Mouse (Mus musculus): ENCODE measurements around the gene Btbd19. TPM values are rescaled to one million over a fixed set of nuclear protein-coding genes. Genes with fewer than 3 reads are reported as not detected.
A peak's percentile ranks its signal among the peaks of the same experiment; 100 is the strongest.

The Btbd19 gene
- polyA plus RNA-seq, 1 experiment from 2014 or later = 4.9 TPM

GRCm38 (mm10) chr4:117104672-117105071 lies 20.9 kb downstream of the Btbd19 start:
- H3K9me3 ChIP-seq (replicated peaks; ENCODE audit: low read length) = no peaks in the 10 kb centered on the region
- H3K9ac ChIP-seq (ENCODE audit: low read depth, low read length) = no peak overlapping the region
- H3K36me3 ChIP-seq (ENCODE audit: insufficient read depth, low read length) = peaks cover 2% of the 10 kb centered on the region; the same call in 1 of the 2 replicates
- no peak for ATAC-seq (replicated peaks; ENCODE audit: low FRiP score, low read depth)
- DNase-seq (ENCODE audit: low spot score) = no peak
- H3K4me1 ChIP-seq (replicated peaks; ENCODE audit: insufficient read depth, low read length) = 0 out of 2 replicates have a peak, but pooled peaks cover 5% of the 10 kb centered on the region
- H3K27ac ChIP-seq = no peak overlapping the region
- no peaks in the 10 kb centered on the region for H3K27me3 ChIP-seq (ENCODE audit: insufficient read depth, low read length)
- WGBS = 68% methylated on average over 10 of the region's 10 CpGs
- no peak overlapping the region for H3K4me3 ChIP-seq (replicated peaks; ENCODE audit: low read depth, low read length)
- peak; percentile 19; the same call in 1 of the 2 replicates for TF ChIP-seq CTCF (IDR thresholded peaks at IDR 0.05; ENCODE audit: low read depth)
- H3K4me2 ChIP-seq (ENCODE audit: low read length) = no peak overlapping the region

GRCm38 (mm10) chr4:117101218-117101617 lies 24.3 kb downstream of the Btbd19 start:
- no peaks in the 10 kb centered on the region for H3K9me3 ChIP-seq (replicated peaks; ENCODE audit: low read length)
- H3K27ac ChIP-seq = 0 out of 2 replicates have a peak overlapping the region, but pooled peaks have one; percentile 2
- no peak overlapping the region for H3K4me3 ChIP-seq (replicated peaks; ENCODE audit: low read depth, low read length)
- no peak overlapping the region for H3K9ac ChIP-seq (ENCODE audit: low read depth, low read length)
- H3K27me3 ChIP-seq (ENCODE audit: insufficient read depth, low read length) = no peaks in the 10 kb centered on the region
- no peaks in the 10 kb centered on the region for H3K36me3 ChIP-seq (ENCODE audit: insufficient read depth, low read length)
- peak; percentile 67 for TF ChIP-seq CTCF (IDR thresholded peaks at IDR 0.05; ENCODE audit: low read depth)
- H3K4me2 ChIP-seq (ENCODE audit: low read length) = no peak overlapping the region
- ATAC-seq (replicated peaks; ENCODE audit: low FRiP score, low read depth) = no peak
- H3K4me1 ChIP-seq (replicated peaks; ENCODE audit: insufficient read depth, low read length) = 0 out of 2 replicates have a peak, but pooled peaks cover 5% of the 10 kb centered on the region
- WGBS = 45% methylated on average over 7 of the region's 7 CpGs
- peak; percentile 83 for DNase-seq (ENCODE audit: low spot score)

GRCm38 (mm10) chr4:117100036-117100435 lies 25.5 kb downstream of the Btbd19 start:
- H3K36me3 ChIP-seq (ENCODE audit: insufficient read depth, low read length) = no peaks in the 10 kb centered on the region
- 77% methylated on average over 4 of the region's 4 CpGs for WGBS
- H3K27ac ChIP-seq = no peak overlapping the region
- H3K9me3 ChIP-seq (replicated peaks; ENCODE audit: low read length) = no peaks in the 10 kb centered on the region
- no peaks in the 10 kb centered on the region for H3K27me3 ChIP-seq (ENCODE audit: insufficient read depth, low read length)
- no peak for TF ChIP-seq CTCF (IDR thresholded peaks at IDR 0.05; ENCODE audit: low read depth)
- DNase-seq (ENCODE audit: low spot score) (no peak), ATAC-seq (replicated peaks; ENCODE audit: low FRiP score, low read depth) (no peak)
- no peak overlapping the region for H3K4me3 ChIP-seq (replicated peaks; ENCODE audit: low read depth, low read length)
- H3K9ac ChIP-seq (ENCODE audit: low read depth, low read length) = no peak overlapping the region
- no peak overlapping the region for H3K4me2 ChIP-seq (ENCODE audit: low read length)
- no peaks in the 10 kb centered on the region for H3K4me1 ChIP-seq (replicated peaks; ENCODE audit: insufficient read depth, low read length)

GRCm38 (mm10) chr4:117098764-117099036 lies 26.8 kb downstream of the Btbd19 start:
- no peaks in the 10 kb centered on the region for H3K36me3 ChIP-seq (ENCODE audit: insufficient read depth, low read length)
- peak overlapping the region; percentile 67 for H3K27ac ChIP-seq
- H3K4me3 ChIP-seq (replicated peaks; ENCODE audit: low read depth, low read length) = no peak overlapping the region
- no peaks in the 10 kb centered on the region for H3K4me1 ChIP-seq (replicated peaks; ENCODE audit: insufficient read depth, low read length)
- no peaks in the 10 kb centered on the region for H3K9me3 ChIP-seq (replicated peaks; ENCODE audit: low read length)
- no peak for DNase-seq (ENCODE audit: low spot score)
- H3K4me2 ChIP-seq (ENCODE audit: low read length) = peak overlapping the region; percentile 92
- no peak overlapping the region for H3K9ac ChIP-seq (ENCODE audit: low read depth, low read length)
- no peak for TF ChIP-seq CTCF (IDR thresholded peaks at IDR 0.05; ENCODE audit: low read depth)
- 71% methylated on average over 2 of the region's 2 CpGs for WGBS
- ATAC-seq (replicated peaks; ENCODE audit: low FRiP score, low read depth) = no peak
- no peaks in the 10 kb centered on the region for H3K27me3 ChIP-seq (ENCODE audit: insufficient read depth, low read length)

GRCm38 (mm10) chr4:117097969-117098763 lies 27.4 kb downstream of the Btbd19 start:
- Histone ChIP-seq H3K9ac (ENCODE audit: low read depth, low read length) (no peak overlapping the region), H3K9me3 (replicated peaks; ENCODE audit: low read length) (no peaks in the 10 kb centered on the region), H3K4me1 (replicated peaks; ENCODE audit: insufficient read depth, low read length) (no peaks in the 10 kb centered on the region), H3K27ac (peak overlapping the region; percentile 67), H3K36me3 (ENCODE audit: insufficient read depth, low read length) (no peaks in the 10 kb centered on the region), H3K27me3 (ENCODE audit: insufficient read depth, low read length) (no peaks in the 10 kb centered on the region), H3K4me3 (replicated peaks; ENCODE audit: low read depth, low read length) (no peak overlapping the region), H3K4me2 (ENCODE audit: low read length) (peak overlapping the region; percentile 92)
- peak; percentile 58 for DNase-seq (ENCODE audit: low spot score)
- no peak for TF ChIP-seq CTCF (IDR thresholded peaks at IDR 0.05; ENCODE audit: low read depth)
- peak; percentile 35; the same call in 1 of the 2 replicates for ATAC-seq (replicated peaks; ENCODE audit: low FRiP score, low read depth)
- WGBS = 45% methylated on average over 8 of the region's 8 CpGs

- Histone ChIP-seq H3K27me3 (ENCODE audit: insufficient read depth, low read length) (no peaks in the 10 kb centered on the region), H3K4me2 (ENCODE audit: low read length) (peak overlapping the region; percentile 92), H3K27ac (peak overlapping the region; percentile 67), H3K36me3 (ENCODE audit: insufficient read depth, low read length) (no peaks in the 10 kb centered on the region), H3K4me1 (replicated peaks; ENCODE audit: insufficient read depth, low read length) (no peaks in the 10 kb centered on the region), H3K9ac (ENCODE audit: low read depth, low read length) (peak overlapping the region; percentile 66), H3K4me3 (replicated peaks; ENCODE audit: low read depth, low read length) (peak overlapping the region; percentile 67), H3K9me3 (replicated peaks; ENCODE audit: low read length) (no peaks in the 10 kb centered on the region)
- DNase-seq (ENCODE audit: low spot score) (peak; percentile 56), ATAC-seq (replicated peaks; ENCODE audit: low FRiP score, low read depth) (no peak)
- WGBS = 4% methylated on average over 5 of the region's 5 CpGs
- 0 out of 2 replicates have a peak, but pooled peaks have one; percentile 4 for TF ChIP-seq CTCF (IDR thresholded peaks at IDR 0.05; ENCODE audit: low read depth)
Observed at GRCm38 (mm10) chr4:117096666-117097065, 28.9 kb downstream of the Btbd19 start.

Measured in kidney, postnatal 0 days (tissue).